Mouse (Mus musculus): ENCODE data around the gene Vmn2r18. TPM values are rescaled to one million over a fixed set of nuclear protein-coding genes. Genes with fewer than 3 reads are reported as not detected.
A peak's percentile ranks its signal among the peaks of the same experiment; 100 is the strongest.

The Vmn2r18 gene
- not detected for total RNA-seq (2021)
- long read RNA-seq, experiment 1: 0 reads
- long read RNA-seq, experiment 2: 0 reads

DNA sequence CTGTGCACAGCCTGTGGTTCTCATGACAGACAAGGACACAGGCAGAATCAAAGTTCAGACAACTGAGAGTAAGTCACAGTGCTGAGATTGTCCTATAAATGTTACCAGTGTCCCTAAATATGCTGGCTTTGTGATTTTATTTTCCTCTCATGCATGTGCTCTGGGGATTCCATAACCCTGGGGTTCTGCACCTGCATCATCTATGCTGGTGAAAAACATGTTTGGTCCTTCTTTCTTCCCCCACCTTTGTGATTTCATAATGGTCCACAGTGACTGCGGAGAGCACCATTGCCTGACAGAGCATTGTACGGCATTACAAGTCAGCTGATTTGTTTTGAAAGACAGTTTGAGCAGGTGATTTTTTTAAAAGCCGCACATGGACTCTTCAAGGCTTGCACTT lies at the start of gene Vmn2r18:
Gene Vmn2r18, minus strand, starts transcription at position 101 of the 400 bp plus-strand sequence.
- DNase-seq: no peak

- DNase-seq: no peak
These were observed 45.6 kb upstream of the Vmn2r18 start for GRCm38 (mm10) chr5:151651411-151651784.

GRCm38 (mm10) chr5:151650700-151651410 lies 45.0 kb upstream of the Vmn2r18 start, which contains the start of gene Rfc3:
Gene Rfc3 (minus strand): TSS chr5:151651242.
- peak; percentile 90 for DNase-seq

- DNase-seq: no peak
These were observed 39.0 kb upstream of the Vmn2r18 start for GRCm38 (mm10) chr5:151644845-151645244.

DNA sequence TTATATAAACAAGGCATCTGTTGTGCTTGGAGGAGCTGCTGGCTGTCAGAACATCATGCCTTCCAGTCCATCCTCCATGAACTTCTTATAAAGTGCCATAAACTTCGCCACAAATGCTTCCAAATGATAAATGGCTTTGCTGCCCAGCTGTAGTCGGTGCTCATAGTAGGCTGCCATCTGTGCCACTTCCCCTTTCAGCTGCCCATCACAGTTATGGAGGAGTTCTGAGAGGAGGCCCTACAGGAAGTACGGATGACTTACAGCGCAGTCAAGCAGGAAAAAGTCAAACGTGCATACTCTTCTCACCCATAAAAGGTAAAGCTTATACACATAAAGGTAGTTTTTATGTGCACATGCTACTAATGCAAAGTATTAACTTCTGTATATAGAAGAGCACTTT lies 37.0 kb upstream of the Vmn2r18 start:
- DNase-seq: no peak

DNA sequence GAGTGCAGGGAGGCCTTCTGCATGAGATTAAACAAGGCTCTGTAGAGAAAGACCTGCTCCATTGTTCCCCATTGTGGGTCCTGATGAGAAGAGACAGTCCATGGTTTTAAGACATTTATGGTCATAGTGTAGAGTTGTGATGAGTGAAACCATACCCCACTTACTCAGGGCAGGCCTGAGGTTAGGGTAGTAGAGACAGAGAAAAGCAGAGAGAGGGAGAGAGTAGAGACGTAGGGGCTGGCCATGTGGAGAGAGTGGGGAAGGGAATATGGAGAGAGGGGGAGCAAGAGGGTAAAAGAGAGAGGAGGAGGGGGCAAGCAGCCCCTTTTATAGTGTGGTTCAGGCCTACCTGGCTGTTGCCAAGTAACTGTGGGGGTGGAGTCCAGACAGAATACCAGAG lies 36.3 kb upstream of the Vmn2r18 start:
- no peak for DNase-seq

- no peak for DNase-seq
These were observed 4.1 kb downstream of the Vmn2r18 start for GRCm38 (mm10) chr5:151601696-151602095.

Other genes starting within 250 kb of the Vmn2r18 start
- gene Gm42906, start 177.9 kb downstream of the Vmn2r18 start, total RNA-seq (2021): 1 to 10 TPM in 1 of 2 experiments, under 1 TPM in 1; 0.91 to 1.9 TPM
- 1 to 10 TPM; 2.2 to 3.2 TPM for gene Rfc3, start 45.2 kb upstream of the Vmn2r18 start, total RNA-seq (2021)